Mouse (Mus musculus) thymus, postnatal 14 days (tissue): ENCODE data around the gene Clybl.

Experiments
- DNase-seq: peaks from one replicate; pipeline ENCODE4 v3.0.0; 2021

Gene Clybl

GRCm38 (mm10) chr14:122251346-122251745 lies 69.8 kb downstream of the Clybl start:
- no peak for DNase-seq

DNA sequence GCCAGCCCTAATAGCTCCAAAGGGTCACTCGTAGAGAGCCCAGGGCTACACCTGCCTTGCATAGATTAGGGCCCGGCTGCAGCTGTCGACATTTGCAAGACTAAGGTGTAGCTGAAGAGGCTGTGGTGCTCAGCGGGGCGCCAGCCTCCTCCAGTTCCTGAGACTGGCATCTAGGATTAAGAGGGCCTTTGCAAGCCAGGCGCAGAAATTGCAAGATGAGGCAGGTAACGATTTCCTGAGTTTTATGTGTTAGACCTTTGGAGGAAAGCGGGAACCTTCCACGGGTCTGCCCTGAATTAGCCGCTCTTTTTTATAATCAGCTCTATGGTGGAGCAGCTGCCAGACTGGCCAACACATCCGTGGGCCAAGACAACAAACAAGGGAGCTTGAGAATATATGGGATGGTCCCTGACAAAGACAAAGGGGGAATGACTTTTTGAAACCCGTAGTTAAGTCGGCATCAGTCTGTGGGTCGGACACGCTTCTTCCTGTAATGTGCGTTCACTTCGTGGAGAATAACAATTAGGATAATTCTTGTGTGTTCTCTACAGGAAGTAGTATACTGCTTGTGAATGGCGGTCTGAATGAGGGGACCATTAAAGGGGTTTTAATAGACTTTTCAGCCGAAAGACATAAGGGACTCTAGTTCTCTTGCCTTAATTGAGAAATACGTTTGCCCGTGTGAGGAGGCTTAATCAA lies 74.2 kb downstream of the Clybl start:
- DNase-seq = no peak

GRCm38 (mm10) chr14:122256261-122256634 lies 74.7 kb downstream of the Clybl start:
- no peak for DNase-seq

DNA sequence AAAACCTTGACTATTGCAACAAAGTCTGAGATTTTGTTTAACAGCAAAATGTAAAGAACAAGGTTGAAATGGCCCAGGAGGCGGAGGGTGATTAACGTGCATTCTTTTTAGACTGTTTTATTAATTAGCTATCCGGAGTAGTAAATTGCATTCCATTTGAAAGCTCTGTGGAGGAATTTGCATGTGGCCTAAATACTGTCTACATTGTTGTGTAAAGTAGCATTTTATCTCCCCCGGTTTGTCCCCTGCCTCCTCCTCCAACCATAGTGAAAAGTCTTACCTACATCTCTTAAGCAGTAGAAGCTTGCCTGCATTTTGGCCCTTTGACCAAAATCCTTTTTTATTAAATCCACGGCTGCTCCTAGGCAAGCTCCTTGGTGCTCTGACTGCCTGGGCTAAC lies 76.8 kb downstream of the Clybl start:
- no peak for DNase-seq

DNA sequence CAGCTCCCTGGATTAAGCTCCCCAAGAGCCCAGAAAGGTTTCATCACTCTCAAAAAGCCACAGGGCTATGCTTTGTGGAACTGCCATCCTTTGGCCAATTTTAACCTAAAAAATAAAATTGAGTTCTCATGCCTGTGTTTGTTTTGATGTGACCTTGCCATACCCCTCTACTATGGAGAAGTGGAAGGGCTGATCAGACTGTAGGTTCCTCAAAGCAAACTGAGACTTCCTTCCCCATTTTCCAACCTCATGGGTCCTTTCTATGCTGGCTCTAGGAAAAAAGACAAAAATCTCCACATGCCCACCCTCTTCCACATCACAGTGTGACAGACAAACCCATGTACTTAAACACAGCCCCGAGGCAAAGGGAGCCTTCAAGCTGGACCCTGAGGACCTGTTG lies 79.7 kb downstream of the Clybl start:
- no peak for DNase-seq

DNA sequence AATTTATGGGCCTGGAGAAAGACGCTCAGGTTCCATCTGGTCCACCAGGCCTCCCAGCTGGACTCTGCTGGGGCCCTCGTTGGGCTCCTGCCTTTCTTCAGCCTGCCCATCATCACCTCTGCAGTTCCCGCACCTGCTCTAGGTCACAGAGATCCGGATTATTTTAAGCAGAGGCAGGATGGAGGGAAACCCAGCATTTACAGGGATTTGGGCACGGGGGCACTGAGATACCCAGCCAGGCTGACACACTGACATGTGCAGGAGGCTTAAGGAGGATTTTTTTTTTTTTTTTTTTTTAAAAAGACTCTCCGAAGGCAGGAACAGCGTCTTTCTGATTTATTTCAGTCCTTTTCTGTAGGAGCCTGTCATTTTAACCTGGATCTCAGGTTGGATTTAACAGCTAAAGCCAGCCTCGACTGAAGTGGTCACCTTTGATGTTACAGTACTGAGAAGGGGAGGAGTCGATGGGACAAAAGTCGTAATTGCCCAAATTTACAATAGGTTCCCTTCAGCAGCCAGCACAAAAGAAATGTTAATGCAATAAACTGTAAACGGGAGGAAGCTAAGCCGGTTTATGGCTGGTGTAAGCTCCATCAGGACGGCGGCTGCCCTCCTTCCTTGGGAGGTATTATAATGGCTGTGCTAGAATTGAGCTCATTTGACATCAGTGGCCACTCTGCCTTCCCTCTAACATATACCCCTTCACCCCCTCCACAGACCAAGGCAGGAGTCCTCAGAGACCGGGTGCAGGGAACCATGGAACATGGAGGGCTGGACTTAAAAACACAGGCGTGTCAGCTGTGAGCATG lies 81.6 kb downstream of the Clybl start:
- no peak for DNase-seq

DNA sequence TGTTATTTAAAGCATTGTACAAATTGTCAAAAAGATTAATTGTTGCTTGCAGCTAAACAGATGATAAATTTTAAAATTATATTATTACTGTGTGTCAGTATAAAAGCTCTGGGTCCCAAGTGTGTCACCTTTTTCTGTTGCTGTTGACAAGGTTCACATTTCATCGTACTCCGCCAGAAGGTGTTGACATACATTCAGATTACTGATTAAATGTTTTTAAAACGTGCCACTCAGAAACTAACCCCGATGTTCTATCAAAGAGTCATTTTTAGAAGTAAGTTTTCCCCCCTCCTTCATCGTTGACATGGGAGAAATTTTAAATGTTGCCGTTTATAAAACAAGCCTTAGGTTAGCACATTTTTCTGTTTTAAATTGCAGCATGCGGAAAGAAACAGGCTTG lies 83.7 kb downstream of the Clybl start:
- no peak for DNase-seq

GRCm38 (mm10) chr14:122267590-122267989 lies 86.1 kb downstream of the Clybl start:
- DNase-seq = no peak

DNA sequence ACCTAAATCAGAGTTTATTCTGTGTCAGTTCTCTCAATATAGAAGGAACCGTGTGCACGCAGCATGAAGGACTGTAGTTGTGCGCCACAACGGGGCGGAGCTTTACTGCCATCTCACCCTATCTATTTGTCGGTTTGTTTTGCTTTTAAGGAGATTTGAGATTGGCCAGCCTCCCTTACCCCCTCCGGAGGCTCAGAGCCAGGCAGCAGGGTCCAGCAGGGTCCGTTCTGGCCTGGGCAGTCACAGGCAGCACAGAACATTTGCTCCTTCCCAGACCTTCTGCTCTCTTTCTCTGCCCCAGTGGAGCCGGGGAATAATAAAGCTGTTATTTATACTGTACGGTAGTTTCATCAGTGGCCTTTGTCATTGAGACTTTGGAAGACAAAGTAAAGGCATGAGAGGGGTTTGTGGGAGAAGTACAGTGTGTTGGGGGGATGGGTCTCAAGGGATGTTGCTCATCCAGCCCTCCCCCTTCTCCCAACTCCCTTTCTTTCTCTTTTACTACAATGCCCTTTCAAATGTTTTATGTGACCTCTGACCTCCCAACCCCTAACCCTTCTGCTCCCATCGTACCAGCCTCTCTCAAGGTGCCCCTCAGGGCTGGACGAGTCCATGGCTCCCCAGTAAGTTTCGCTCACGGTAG lies 89.7 kb downstream of the Clybl start:
- no peak for DNase-seq

DNA sequence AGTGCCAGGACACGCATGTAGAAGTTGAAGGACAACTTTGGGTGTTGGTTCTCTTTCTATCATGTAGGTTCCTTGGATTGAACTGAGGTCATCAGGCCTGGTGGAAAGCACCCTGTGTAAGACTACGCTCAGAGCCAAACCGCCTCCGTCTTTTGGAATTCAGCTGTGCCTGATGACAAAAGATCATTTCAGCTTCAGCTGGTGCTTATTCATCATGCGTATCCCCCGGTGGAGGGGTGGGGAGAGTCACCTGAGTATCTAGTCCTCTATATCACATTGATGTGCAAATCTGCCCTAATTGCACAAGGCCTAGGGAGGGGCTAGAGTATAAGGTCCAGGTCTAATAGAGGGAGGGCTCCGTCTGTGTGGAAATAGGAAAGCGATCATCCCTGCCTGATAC lies 95.6 kb downstream of the Clybl start:
- DNase-seq = no peak

GRCm38 (mm10) chr14:122279462-122280308 lies 98.2 kb downstream of the Clybl start:
- no peak for DNase-seq

DNA sequence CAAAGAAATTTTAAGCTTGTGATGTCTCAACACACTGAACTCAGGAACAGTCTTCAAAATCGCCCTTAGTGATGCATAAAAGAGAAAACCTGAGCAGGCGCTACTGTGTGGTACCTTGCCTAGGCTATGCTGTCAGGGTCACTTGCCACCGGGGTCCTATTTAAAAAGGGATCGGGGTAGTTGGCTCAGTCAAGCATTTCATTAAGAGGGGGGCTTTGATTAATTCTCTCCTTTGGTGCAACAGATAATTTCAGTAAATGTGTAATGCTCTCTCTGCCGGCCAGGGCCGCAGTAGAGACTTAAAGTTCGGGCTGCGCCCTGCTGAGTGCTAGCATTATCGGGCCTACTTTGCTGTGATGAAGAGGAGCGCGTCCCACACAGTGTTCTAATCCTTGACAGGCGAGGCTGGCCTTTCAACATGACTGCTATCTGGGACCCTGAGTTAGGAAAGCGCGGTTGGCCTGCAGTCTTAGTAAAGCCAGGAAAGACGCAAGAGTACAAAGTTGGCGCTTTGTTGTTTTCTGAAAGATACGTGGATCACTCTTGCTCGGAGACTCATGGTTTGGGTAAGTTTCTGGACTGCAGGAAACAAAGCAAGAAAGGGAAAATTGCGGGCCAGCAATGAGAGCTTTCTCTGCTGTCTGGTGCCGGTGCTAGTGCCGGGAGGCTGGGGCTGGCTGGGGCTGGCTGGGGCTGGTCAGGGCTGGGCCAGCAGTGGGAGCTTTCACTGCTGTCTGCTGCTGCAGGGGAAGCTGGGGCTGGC lies 99.0 kb downstream of the Clybl start:
- no peak for DNase-seq

DNA sequence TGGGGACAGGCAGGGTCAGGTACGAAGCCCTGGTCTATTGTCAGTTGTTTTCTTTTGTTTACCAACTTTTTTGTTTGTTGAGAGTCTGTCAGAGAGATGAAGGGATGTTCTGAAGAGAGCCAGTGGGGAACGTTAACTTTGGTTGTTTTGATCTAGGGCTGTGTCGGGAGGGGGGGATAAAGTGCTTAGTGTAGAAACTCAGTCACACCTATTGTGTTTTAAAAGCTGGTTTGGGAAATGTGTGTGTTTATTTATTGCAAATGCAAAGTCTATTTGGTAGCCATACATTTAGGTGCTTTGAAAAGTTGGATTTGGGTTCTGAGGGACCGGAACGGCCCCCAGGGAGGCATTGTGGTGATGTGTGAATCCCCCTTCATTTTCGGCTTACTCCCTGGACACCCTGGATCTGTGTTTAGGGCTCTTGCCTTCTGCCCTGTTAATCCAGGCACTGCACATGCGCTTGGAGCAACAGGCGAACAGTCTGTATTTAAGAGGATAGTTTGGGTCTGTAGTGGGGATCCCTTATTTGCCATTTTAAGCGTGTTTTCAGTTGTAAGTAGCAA lies 99.6 kb downstream of the Clybl start:
- no peak for DNase-seq

DNA sequence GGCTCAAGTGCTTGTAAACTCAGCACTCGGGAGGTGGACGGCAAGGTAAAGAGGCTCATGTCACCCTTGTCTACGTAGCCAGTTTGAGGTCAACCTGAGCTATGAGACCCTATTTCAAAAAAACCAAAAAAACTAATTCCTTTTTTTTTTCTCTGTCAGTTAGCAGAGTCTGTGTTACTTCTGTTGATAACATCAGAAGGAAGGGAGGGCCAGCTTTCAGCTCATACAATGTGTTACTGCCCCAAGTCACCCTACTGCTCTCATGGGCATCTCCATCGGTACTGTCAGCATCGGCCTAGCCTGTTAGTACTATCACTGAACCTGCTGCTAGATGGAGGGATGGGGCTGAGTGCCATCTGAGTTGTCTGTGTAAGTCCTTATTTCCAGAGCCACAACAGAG lies 102.5 kb downstream of the Clybl start:
- DNase-seq = no peak

- DNase-seq = no peak
Measured at GRCm38 (mm10) chr14:122296399-122296798, 114.9 kb downstream of the Clybl start.

GRCm38 (mm10) chr14:122296864-122297263 lies 115.4 kb downstream of the Clybl start:
- no peak for DNase-seq

GRCm38 (mm10) chr14:122297386-122298109 lies 116.0 kb downstream of the Clybl start:
- DNase-seq = no peak

GRCm38 (mm10) chr14:122300261-122300660 lies 118.8 kb downstream of the Clybl start:
- DNase-seq = no peak

GRCm38 (mm10) chr14:122303821-122304220 lies 122.3 kb downstream of the Clybl start:
- no peak for DNase-seq

DNA sequence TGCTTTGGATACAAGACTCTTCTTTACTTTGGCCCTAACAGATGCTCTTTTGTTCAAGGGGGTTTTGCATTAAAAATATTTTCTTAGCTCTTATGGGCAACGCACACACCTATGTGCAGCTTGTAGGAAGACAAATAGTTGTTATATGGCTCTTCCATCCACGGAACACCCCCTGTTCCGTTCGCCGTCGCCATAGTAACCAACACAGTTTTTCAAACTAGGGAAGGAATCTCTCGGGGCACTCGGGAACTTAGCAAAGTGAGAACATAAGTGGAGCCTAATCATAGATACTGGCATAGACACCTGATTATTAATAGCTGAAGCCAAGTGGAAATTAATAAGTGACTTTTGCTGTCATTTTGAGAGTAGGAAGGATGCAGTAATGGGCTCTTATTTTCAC lies 123.6 kb downstream of the Clybl start:
- no peak for DNase-seq

GRCm38 (mm10) chr14:122312415-122312814 lies 130.9 kb downstream of the Clybl start:
- no peak for DNase-seq
